Mouse (Mus musculus): ENCODE measurements at regions not wholly inside any gene's neighbourhood (a gene's known extent, or its start where the extent isn't known, plus 50 kb on each side); places are given as distances from the start of the nearest gene placed in this dataset.
"Not testable (repeated sequence)": the region's sequence is repeated elsewhere in the genome, so short reads cannot be mapped to it uniquely, and the experiment has no call there.

- no peak for ATAC-seq
Measured at GRCm38 (mm10) chr15:9954941-9955340, 206.3 kb upstream of the Spef2 start.

DNA sequence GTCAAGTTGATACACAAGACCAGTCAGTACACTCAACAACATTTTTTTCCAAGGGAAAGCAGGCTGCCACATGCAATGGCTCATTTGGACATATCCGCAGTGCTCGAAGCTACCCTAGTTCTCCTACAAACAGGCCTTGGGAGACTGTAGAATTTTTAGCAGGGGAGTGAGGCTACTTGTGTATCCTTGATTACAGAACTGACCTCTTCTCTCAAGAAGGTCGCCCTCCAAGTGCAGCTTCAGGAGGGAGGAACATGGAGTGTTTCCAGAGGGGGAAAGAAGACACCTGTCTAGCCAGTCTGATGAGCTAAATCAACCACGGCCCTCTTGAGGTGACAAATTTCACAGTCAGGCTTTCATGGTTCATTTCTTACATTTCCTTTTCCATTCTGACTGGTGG lies 202.0 kb upstream of the Prlr start:
- no peak for ATAC-seq

GRCm38 (mm10) chr15:10011289-10012234 lies 165.5 kb upstream of the Prlr start:
- ATAC-seq, result no peak

- no peak for ATAC-seq
Measured at GRCm38 (mm10) chr15:10017216-10017615, 159.8 kb upstream of the Prlr start.

DNA sequence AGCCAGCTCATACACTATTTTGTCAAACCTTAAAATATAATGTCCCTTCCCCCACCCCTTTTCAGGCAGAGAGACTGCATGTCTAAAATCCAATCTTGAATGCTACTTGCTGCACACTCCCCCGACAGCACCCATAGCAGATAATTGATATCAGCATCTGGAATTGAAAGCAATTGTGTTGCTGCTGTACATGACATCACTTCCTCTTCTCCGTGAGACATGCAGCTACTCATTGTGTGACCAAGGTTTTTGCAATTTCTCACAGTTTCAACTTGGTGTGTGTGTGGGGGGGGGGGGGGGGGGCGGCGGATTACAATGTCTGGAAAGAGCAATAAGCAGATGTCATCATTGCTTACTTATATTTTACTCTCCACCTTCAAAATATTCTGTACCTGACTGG lies 147.1 kb upstream of the Prlr start:
- ATAC-seq, result no peak

DNA sequence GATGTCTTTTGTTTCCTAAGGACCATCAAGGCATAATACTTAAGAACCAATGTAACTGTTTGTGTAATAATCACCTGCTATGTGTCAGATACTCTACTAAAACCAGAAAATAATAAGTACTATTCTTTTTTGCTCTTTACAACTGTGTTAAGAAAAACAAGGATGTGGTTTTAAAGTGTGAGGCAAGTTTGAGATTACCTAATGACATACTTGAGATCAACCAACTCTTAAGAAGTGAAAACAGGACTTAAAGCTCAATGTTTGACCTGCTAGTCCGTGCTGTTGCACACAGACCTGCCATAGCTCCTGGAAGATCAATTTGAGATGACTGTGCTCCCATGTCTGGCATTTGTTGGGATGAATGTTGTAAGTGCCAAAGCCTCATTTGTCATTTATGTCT lies 141.5 kb upstream of the Prlr start:
- ATAC-seq, result peak; percentile 82

GRCm38 (mm10) chr15:10036576-10036975 lies 140.5 kb upstream of the Prlr start:
- ATAC-seq, result not testable (repeated sequence)

DNA sequence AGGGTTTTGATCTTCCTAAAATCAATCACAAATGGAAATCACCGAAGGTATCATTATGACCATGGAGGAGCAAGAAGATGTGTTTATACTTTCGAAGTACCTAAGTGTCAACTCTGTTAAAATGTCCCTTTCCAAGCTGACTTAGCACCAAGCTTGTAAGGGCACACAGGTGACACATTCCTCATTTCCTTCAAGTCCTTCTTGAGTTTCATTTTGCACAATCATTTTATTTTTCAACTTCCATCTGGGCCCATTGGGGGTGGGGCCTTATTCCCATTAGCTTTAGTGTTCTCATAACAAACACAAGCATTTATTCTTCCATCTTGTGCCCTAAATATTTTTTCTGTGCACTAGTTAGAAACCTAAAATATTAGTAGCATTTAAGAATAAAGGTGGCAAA lies 103.5 kb upstream of the Prlr start:
- no peak for ATAC-seq

DNA sequence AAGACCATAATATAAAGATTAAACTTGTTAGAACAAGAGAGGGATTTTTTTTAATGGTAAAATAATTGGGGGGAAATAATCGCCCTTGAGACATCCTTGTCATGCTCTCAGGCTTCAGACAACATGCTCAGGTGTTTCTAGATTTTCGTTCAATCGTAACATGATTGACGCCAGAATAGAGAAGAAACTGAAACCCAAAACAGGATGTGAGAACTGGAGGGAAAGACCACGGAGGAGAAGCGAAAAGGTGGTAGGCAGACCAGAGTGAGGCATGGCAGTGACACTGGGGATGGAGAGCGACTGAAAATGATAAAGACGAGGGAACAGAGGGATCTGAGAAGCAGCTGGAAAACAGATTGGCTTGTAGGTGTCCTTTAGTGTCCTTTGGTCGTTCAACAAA lies 102.1 kb upstream of the Prlr start:
- ATAC-seq, result peak; percentile 76

DNA sequence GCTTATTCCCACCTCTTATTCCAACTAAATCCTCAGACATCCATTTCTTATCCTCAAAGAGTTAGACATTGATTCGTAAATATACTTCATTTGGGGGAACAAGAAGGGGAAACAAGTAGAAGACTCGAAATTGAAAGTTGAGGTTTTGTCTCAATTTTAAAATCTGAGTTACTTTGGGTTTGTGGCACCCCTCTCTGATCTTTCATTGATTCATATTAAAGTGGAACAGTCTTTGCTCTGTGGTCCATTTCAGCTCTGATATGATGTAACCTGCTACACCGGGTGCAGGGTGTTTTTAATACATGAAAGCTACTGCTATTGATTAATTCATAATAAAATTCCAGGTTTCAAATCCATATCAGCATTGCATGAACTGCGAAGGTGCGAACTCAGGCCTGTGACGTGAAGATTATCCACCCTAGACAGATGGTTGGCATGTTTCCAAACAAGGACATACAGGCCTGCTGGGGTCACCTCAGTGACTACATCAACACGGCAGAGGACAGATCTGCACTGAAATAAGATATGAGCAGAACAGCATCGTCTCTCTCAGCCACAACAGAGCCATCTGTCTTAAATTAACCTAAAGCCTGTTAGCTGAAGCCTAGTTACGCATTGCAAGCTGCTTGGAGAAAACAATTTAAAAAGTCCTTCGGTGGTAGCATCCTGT lies 101.5 kb upstream of the Prlr start:
- peak; percentile 20 for ATAC-seq

DNA sequence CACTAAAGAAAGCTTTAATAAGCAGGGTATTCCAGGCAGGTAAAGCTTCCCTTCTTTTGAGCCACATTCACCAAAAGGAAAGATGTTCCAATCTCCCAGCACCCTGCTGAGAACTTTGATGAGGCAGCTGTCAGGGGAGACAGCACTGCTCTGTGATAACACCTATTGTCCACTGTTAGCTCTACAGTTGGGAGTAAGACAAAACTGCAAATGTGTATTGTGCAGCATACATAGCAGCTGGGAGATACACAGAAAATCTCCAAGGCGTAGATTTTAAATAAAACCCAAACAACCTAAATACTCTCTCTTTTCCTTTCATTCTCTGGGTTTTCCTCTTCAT lies 101.0 kb upstream of the Prlr start:
- no peak for ATAC-seq

- no peak for ATAC-seq
Measured at GRCm38 (mm10) chr15:10078434-10078833, 98.6 kb upstream of the Prlr start.

- ATAC-seq, result no peak
Measured at GRCm38 (mm10) chr15:10079510-10079909, 97.5 kb upstream of the Prlr start.

- no peak for ATAC-seq
Measured at GRCm38 (mm10) chr15:10088691-10089090, 88.3 kb upstream of the Prlr start.

DNA sequence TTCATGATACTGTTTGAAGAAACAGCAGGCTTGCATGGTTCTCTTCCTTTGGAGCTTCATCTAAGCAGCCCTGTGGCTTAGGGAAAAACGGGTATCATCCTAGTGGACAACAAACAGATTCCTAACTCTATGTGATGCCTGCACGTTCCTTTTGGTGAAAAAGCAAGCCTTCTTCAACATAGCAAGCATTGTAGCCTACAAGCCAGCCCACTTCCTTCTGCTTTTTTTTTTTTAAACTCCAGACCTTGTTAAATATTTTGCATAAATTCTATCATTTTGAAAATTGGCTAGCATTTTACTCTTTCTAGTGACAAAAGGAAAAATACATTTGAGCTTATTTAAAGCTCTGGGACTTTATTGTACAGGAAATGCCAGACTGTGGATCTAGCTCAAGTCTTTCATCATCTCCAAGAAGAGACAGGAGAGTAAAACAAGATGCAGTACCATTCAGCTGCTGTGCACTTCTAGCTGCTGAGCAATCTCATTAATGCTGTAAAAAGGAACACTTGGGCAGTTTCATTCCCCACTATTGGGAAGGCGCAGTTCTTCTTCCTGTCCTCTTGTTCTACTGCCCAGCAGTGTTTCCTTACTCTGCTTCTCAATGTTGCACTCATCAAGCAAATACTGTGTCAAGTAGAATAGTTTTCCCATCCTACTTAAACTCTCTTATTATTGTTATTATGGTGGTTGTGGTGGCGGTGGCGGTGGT lies 86.5 kb upstream of the Prlr start:
- no peak for ATAC-seq

- ATAC-seq, result no peak
Measured at GRCm38 (mm10) chr15:10103350-10103749, 73.7 kb upstream of the Prlr start.

DNA sequence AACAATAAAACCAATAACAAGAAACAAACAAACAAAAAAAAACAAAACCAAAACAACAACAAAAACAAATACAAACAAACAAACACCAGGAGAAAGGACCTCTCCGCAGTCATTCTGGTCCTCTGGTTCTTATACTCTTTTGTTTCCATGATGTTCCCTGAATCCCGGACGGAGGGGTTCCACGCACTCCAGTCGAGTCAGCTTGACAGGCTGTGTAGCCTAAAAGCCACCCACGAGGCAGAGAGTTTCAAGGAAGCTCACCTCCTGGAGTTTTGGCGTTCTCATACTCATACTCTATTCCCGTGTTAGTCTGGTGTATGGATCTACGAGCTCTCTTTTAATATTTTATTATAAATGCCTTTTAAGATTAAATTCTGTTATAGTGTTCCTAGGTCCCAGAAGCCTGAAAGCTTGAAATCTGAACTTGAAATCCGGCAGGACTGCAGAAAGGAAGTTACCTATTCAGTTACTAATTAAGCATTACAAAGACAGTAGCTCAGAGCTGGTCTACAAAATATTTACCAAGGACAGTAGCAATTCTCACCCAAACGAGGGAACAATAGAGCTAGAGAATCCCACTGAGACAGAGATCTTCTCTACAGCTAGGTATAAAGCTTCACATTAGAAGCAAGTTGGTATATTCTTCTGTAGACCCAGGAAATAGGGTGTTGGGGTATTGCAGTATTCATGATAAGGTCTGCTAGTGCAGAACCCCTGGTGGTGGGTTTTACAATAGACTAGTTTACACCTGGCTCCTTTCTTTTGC lies 71.6 kb upstream of the Prlr start:
- ATAC-seq, result not testable (repeated sequence)

DNA sequence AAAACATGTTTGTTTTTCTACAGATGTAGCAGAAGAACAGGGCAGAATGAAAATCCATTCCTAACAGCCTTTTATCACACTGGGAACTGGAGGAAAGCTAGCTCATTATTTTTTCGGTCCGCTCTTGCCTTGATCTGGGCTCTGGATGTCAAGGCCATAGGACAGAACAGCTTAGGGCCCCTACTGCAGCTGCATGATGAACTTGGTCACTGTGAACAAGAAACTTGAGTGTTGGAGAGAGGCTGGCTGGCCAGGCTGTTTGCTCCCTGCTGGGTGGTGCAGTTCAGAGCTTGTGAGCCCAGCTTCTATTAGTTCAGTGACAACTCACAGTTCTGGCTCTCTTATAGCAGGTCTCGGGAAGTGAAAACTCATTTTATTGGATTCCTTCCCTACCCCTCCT lies 70.2 kb upstream of the Prlr start:
- ATAC-seq, result no peak

All from activated CD4-positive, CD25-positive, alpha-beta regulatory T cell, adult 4 months (primary cell).